Mouse (Mus musculus) megakaryocyte progenitor cell, adult 5-6 weeks (primary cell): ENCODE results near the gene Dut. TPM values are rescaled to one million over a fixed set of nuclear protein-coding genes. Genes with fewer than 3 reads are reported as not detected.
"Not testable (repeated sequence)": the region's sequence is repeated elsewhere in the genome, so short reads cannot be mapped to it uniquely, and the experiment has no call there.

Experiments used
- ATAC-seq: replicated peaks from 2 replicates; pipeline ENCODE4 v1.8.0; 2016; ENCODE audit warnings: mild to moderate bottlenecking, moderate TSS enrichment, inconsistent platforms; ENCODE audit not compliant: poor library complexity
- total RNA-seq, 2 experiments: library from RNA; stranded (forward) in 1 of 2; stranded (reverse) in 1 of 2; fragments of 157-497, 149-512 nt in 1 of 2; fragments of 200-1000 nt in 1 of 2; gene quantifications; 2 replicates each; pipeline versions ENCODE4 v1.2.3 to v1.2.4; 2015 to 2017

Gene Dut
- total RNA-seq, 2 experiments from 2014 or later: 203 to 339 TPM

- ATAC-seq: no peak
These were observed 6.7 kb downstream of the Dut start for GRCm38 (mm10) chr2:125253699-125254098.

- ATAC-seq: no peak
These were observed 7.6 kb downstream of the Dut start for GRCm38 (mm10) chr2:125254630-125255029.

- no peak for ATAC-seq
These were observed 8.9 kb downstream of the Dut start for GRCm38 (mm10) chr2:125255886-125256285.

GRCm38 (mm10) chr2:125259230-125260120 lies 12.5 kb downstream of the Dut start:
- peak; percentile 74 for ATAC-seq

- ATAC-seq: no peak
These were observed 13.3 kb downstream of the Dut start for GRCm38 (mm10) chr2:125260326-125260725.

GRCm38 (mm10) chr2:125263056-125263455 lies 16.1 kb downstream of the Dut start:
- ATAC-seq: peak; percentile 54

- no peak for ATAC-seq
These were observed 16.8 kb downstream of the Dut start for GRCm38 (mm10) chr2:125263753-125264152.

- no peak for ATAC-seq
These were observed 21.9 kb downstream of the Dut start for GRCm38 (mm10) chr2:125268876-125269275.

GRCm38 (mm10) chr2:125275617-125276016 lies 28.6 kb downstream of the Dut start:
- ATAC-seq: no peak

GRCm38 (mm10) chr2:125276692-125277091 lies 29.7 kb downstream of the Dut start:
- no peak for ATAC-seq

GRCm38 (mm10) chr2:125278474-125278873 lies 31.5 kb downstream of the Dut start:
- peak; percentile 91 for ATAC-seq

GRCm38 (mm10) chr2:125279995-125280394 lies 33.0 kb downstream of the Dut start:
- ATAC-seq: not testable (repeated sequence)

- peak; percentile 38; the same call in 1 of the 2 replicates for ATAC-seq
These were observed 35.6 kb downstream of the Dut start for GRCm38 (mm10) chr2:125282334-125283206.

GRCm38 (mm10) chr2:125285777-125286176 lies 38.8 kb downstream of the Dut start:
- ATAC-seq: no peak

- no peak for ATAC-seq
These were observed 43.4 kb downstream of the Dut start for GRCm38 (mm10) chr2:125290197-125290965.

- ATAC-seq: no peak
These were observed 44.1 kb downstream of the Dut start for GRCm38 (mm10) chr2:125291101-125291500.

- ATAC-seq: no peak
These were observed 45.6 kb downstream of the Dut start for GRCm38 (mm10) chr2:125292616-125293015.

- ATAC-seq: no peak
These were observed 47.0 kb downstream of the Dut start for GRCm38 (mm10) chr2:125293969-125294491.

GRCm38 (mm10) chr2:125295526-125295925 lies 48.5 kb downstream of the Dut start:
- ATAC-seq: no peak

GRCm38 (mm10) chr2:125298841-125299240 lies 51.9 kb downstream of the Dut start:
- no peak for ATAC-seq
